Mouse (Mus musculus) midbrain, embryonic 16.5 days (tissue): ENCODE data around the gene Fam178b. TPM values are rescaled to one million over a fixed set of nuclear protein-coding genes. Genes with fewer than 3 reads are reported as not detected.

Experiments
- ATAC-seq: fragments of 200-750 bp; cut with Nextera tagmentation; 2 replicates; pipeline ENCODE4 v1.8.0; 2017; ENCODE audit warnings: moderate TSS enrichment
- H3K27ac ChIP-seq: fragments of 300-500 bp; sonication (generic); 2 replicates; pipeline ENCODE4 v1.5.1; 2014; ENCODE audit warnings: mild to moderate bottlenecking, low read length, mixed read lengths
- H3K27me3 ChIP-seq: fragments of 300-500 bp; sonication (generic); 2 replicates; pipeline ENCODE4 v1.6.1; 2014; ENCODE audit warnings: low read depth, low read length, mixed read lengths; ENCODE audit not compliant: control insufficient read depth, insufficient read depth
- H3K36me3 ChIP-seq: fragments of 300-500 bp; sonication (generic); 2 replicates; pipeline ENCODE4 v1.6.1; 2014; ENCODE audit warnings: mild to moderate bottlenecking, low read length, moderate library complexity, mixed read lengths; ENCODE audit not compliant: control insufficient read depth, insufficient read depth
- H3K4me1 ChIP-seq: fragments of 300-500 bp; sonication (generic); 2 replicates; pipeline ENCODE4 v1.6.1; 2014; ENCODE audit warnings: mild to moderate bottlenecking, low read length, mixed read lengths; ENCODE audit not compliant: control insufficient read depth, insufficient read depth
- H3K4me2 ChIP-seq: fragments of 300-500 bp; sonication (generic); 2 replicates; pipeline ENCODE4 v1.6.1; 2014; ENCODE audit warnings: mild to moderate bottlenecking, low read length, mixed read lengths
- H3K4me3 ChIP-seq: fragments of 300-500 bp; sonication (generic); 2 replicates; pipeline ENCODE4 v1.5.1; 2014; ENCODE audit warnings: low read depth, mild to moderate bottlenecking, low read length, moderate library complexity, mixed read lengths
- H3K9ac ChIP-seq: fragments of 300-500 bp; sonication (generic); 2 replicates; pipeline ENCODE4 v1.6.1; 2014; ENCODE audit warnings: low read depth, low read length, mixed read lengths
- H3K9me3 ChIP-seq: fragments of 300-500 bp; sonication (generic); replicated peaks from 2 replicates; pipeline ENCODE4 v1.6.1; 2014; ENCODE audit warnings: mild to moderate bottlenecking, low read length, mixed read lengths; ENCODE audit not compliant: control insufficient read depth, poor library complexity, severe bottlenecking
- WGBS: fragments of 180-500 bp; shearing (Covaris S2); extraction: QIAGEN DNeasy Blood & Tissue Kit; methylation state at CpG from one replicate; pipeline ENCODE4 v1.1.7; 2014; 5-methylcytosine and 5-hydroxymethylcytosine counted together
- polyA plus RNA-seq: library from polyadenylated mRNA; unstranded; fragments of >200 nt; fragmentation: Nextera tagmentation; extraction: Ambion mirVana; gene quantifications from 2 replicates; pipeline ENCODE4 v1.2.1, GENCODE M21; 2015

Fam178b gene
- polyA plus RNA-seq, 1 experiment from 2014 or later, result 0.33 TPM

GRCm38 (mm10) chr1:36559256-36559655 lies 123.7 kb downstream of the Fam178b start:
- 6% methylated on average over 4 of the region's 4 CpGs for WGBS
- Histone ChIP-seq H3K9me3 (no peaks in the 10 kb centered on the region), H3K4me3 (no peak overlapping the region), H3K36me3 (no peaks in the 10 kb centered on the region), H3K9ac (0 out of 2 replicates have a peak overlapping the region, but pooled peaks have one; percentile 89), H3K27me3 (no peaks in the 10 kb centered on the region), H3K4me1 (peaks cover 25% of the 10 kb centered on the region), H3K4me2 (peak overlapping the region; percentile 90; the same call in 1 of the 2 replicates), H3K27ac (no peak overlapping the region)
- no peak for ATAC-seq

GRCm38 (mm10) chr1:36558031-36558993 lies 124.7 kb downstream of the Fam178b start, which contains the start of gene Sema4c:
Gene Sema4c (minus strand): TSS chr1:36558349.
- peak; percentile 55 for ATAC-seq
- H3K27me3 ChIP-seq, result no peaks in the 10 kb centered on the region
- peak within 1 kb of the TSS; percentile 68 for H3K4me3 ChIP-seq
- no peaks in the 10 kb centered on the region for H3K9me3 ChIP-seq
- WGBS, result under 1% methylated on average over 65 of the region's 69 CpGs
- peaks cover 3% of the 10 kb centered on the region for H3K36me3 ChIP-seq
- H3K4me2 ChIP-seq, result peak within 1 kb of the TSS; percentile 90
- peaks cover 28% of the 10 kb centered on the region for H3K4me1 ChIP-seq
- peak within 1 kb of the TSS; percentile 99 for H3K27ac ChIP-seq
- peak within 1 kb of the TSS; percentile 89 for H3K9ac ChIP-seq

- Histone ChIP-seq H3K27ac (peak overlapping the region; percentile 99), H3K4me1 (peaks cover 28% of the 10 kb centered on the region), H3K4me2 (peak overlapping the region; percentile 90), H3K4me3 (peak overlapping the region; percentile 68), H3K9me3 (no peaks in the 10 kb centered on the region), H3K9ac (peak overlapping the region; percentile 89), H3K36me3 (peaks cover 11% of the 10 kb centered on the region), H3K27me3 (no peaks in the 10 kb centered on the region)
- peak; percentile 60 for ATAC-seq
- WGBS, result under 1% methylated on average over 48 of the region's 48 CpGs
Measured at GRCm38 (mm10) chr1:36557457-36558011, 125.4 kb downstream of the Fam178b start.

- peaks cover 28% of the 10 kb centered on the region for H3K4me1 ChIP-seq
Measured at GRCm38 (mm10) chr1:36556553-36557456, 126.2 kb downstream of the Fam178b start.

GRCm38 (mm10) chr1:36555798-36556395 lies 127.1 kb downstream of the Fam178b start:
- H3K4me3 ChIP-seq, result peak overlapping the region; percentile 68
- peak overlapping the region; percentile 90 for H3K4me2 ChIP-seq
- H3K27ac ChIP-seq, result peak overlapping the region; percentile 99
- WGBS, result 2% methylated on average over 8 of the region's 8 CpGs
- no peaks in the 10 kb centered on the region for H3K9me3 ChIP-seq
- no peaks in the 10 kb centered on the region for H3K27me3 ChIP-seq
- H3K4me1 ChIP-seq, result peaks cover 28% of the 10 kb centered on the region
- peak overlapping the region; percentile 89 for H3K9ac ChIP-seq
- H3K36me3 ChIP-seq, result peaks cover 26% of the 10 kb centered on the region
- no peak for ATAC-seq

More at GRCm38 (mm10) chr1:36556553-36557456, 126.2 kb downstream of the Fam178b start:
- H3K9ac ChIP-seq, result peak overlapping the region; percentile 89
- WGBS, result under 1% methylated on average over 52 of the region's 52 CpGs
- H3K36me3 ChIP-seq, result peaks cover 18% of the 10 kb centered on the region
- H3K4me3 ChIP-seq, result peak overlapping the region; percentile 68
- no peaks in the 10 kb centered on the region for H3K27me3 ChIP-seq
- H3K9me3 ChIP-seq, result no peaks in the 10 kb centered on the region
- ATAC-seq, result peak; percentile 78
- peak overlapping the region; percentile 90 for H3K4me2 ChIP-seq
- H3K27ac ChIP-seq, result peak overlapping the region; percentile 99

- 74% methylated on average over 21 of the region's 21 CpGs for WGBS
- peak overlapping the region; percentile 68; the same call in 1 of the 2 replicates for H3K4me3 ChIP-seq
Measured at GRCm38 (mm10) chr1:36554633-36555399, 128.2 kb downstream of the Fam178b start.

GRCm38 (mm10) chr1:36552506-36552905 lies 130.5 kb downstream of the Fam178b start:
- ATAC-seq, result no peak
- no peaks in the 10 kb centered on the region for H3K27me3 ChIP-seq
- no peak overlapping the region for H3K4me3 ChIP-seq
- H3K4me1 ChIP-seq, result peaks cover 35% of the 10 kb centered on the region
- H3K4me2 ChIP-seq, result no peak overlapping the region
- 84% methylated on average over 16 of the region's 16 CpGs for whole genome bisulfite sequencing
- H3K36me3 ChIP-seq, result peaks cover 41% of the 10 kb centered on the region
- no peaks in the 10 kb centered on the region for H3K9me3 ChIP-seq
- no peak overlapping the region for H3K27ac ChIP-seq
- H3K9ac ChIP-seq, result no peak overlapping the region

More at GRCm38 (mm10) chr1:36554633-36555399, 128.2 kb downstream of the Fam178b start:
- Histone ChIP-seq H3K4me2 (peak overlapping the region; percentile 90), H3K9ac (peak overlapping the region; percentile 89), H3K9me3 (no peaks in the 10 kb centered on the region), H3K27ac (peak overlapping the region; percentile 20; the same call in 1 of the 2 replicates), H3K27me3 (no peaks in the 10 kb centered on the region), H3K4me1 (peaks cover 28% of the 10 kb centered on the region), H3K36me3 (peaks cover 33% of the 10 kb centered on the region)
- no peak for ATAC-seq
